Mouse (Mus musculus) cortical plate, adult 2 months (tissue): ENCODE results near the gene Gna14. TPM values are rescaled to one million over a fixed set of nuclear protein-coding genes. Genes with fewer than 3 reads are reported as not detected.

Source experiments
- H3K27ac ChIP-seq: fragments of 200-500 bp; 2 replicates; pipeline ENCODE4 v1.5.1; 2012; ENCODE audit warnings: low read length, control low read depth, inconsistent platforms; ENCODE audit not compliant: insufficient read depth
- H3K4me1 ChIP-seq: fragments of 200-500 bp; 2 replicates; pipeline ENCODE4 v1.6.1; 2011; ENCODE audit warnings: low read length; ENCODE audit not compliant: control insufficient read depth, insufficient read depth
- H3K4me3 ChIP-seq: fragments of 200-500 bp; 2 replicates; pipeline ENCODE4 v1.5.1; 2011; ENCODE audit warnings: mild to moderate bottlenecking, low read length, control low read depth; ENCODE audit not compliant: insufficient read depth
- CTCF ChIP-seq: fragments of 200-500 bp; IDR thresholded peaks from 2 replicates; pipeline ENCODE4 v1.5.1; 2011; ENCODE audit warnings: mild to moderate bottlenecking, control low read depth, low read length; ENCODE audit not compliant: insufficient read depth; ENCODE audit errors: extremely low read depth
- POLR2A ChIP-seq: fragments of 200-500 bp; IDR thresholded peaks from 2 replicates; pipeline ENCODE4 v1.6.1; 2011; ENCODE audit warnings: mild to moderate bottlenecking, low read length, control low read depth; ENCODE audit not compliant: insufficient read depth; ENCODE audit errors: extremely low read depth
- polyA plus RNA-seq: library from polyadenylated mRNA; depleted of rRNA; stranded (reverse); fragments of >200 nt; gene quantifications from 2 replicates; pipeline ENCODE4 v1.2.3, GENCODE M21; 2012

Gna14 gene
- polyA plus RNA-seq, 1 experiment, result 0.29 TPM

DNA sequence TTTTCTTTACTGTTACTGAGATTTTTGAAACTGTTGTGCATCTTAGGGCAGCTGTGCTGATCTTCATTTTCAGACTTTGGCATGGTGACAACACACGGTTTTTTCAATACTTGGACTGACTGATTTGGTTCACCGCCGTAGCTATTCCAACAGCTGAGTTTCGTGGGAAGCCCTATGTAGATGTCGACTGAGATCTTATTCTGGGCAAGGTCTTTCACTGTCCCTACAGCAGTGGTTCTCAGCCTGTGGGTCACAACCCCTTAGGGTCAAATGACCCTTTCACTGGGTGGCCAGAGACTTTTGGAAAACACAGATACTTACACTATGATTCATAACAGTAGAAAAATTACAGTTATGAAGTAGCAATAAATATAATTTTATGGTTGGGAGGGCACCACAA is 60.5 kb downstream of the Gna14 start:
- H3K4me1 ChIP-seq, result no peaks in the 10 kb centered on the region

DNA sequence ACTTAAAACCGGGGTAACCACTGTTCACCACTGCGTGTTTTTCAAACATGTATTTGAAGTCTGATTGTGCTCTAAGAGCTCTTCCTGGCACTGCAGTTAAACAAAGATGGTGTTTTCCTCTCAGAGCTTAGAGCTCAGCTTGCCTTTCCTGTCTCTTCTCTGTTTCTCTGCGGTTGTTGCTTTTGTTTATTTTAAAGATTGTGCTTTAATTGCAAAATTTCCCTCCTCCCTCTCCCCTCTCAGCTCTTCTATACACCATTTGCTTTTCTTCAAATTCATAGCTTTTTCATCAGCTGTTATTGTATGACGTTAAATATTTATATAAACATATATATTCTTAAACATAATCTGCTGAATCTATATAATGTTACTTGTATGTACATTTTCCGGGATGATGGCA is 66.5 kb downstream of the Gna14 start:
- Histone ChIP-seq H3K4me1 (no peaks in the 10 kb centered on the region; the same call in 1 of the 2 replicates), H3K27ac (no peak overlapping the region), H3K4me3 (no peak overlapping the region)
- TF ChIP-seq CTCF (no peak), POLR2A (no peak)

More for the DNA sequence above, 60.5 kb downstream of the Gna14 start:
- TF ChIP-seq CTCF (no peak), POLR2A (no peak)
- H3K4me3 ChIP-seq, result no peak overlapping the region
- H3K27ac ChIP-seq, result no peak overlapping the region

DNA sequence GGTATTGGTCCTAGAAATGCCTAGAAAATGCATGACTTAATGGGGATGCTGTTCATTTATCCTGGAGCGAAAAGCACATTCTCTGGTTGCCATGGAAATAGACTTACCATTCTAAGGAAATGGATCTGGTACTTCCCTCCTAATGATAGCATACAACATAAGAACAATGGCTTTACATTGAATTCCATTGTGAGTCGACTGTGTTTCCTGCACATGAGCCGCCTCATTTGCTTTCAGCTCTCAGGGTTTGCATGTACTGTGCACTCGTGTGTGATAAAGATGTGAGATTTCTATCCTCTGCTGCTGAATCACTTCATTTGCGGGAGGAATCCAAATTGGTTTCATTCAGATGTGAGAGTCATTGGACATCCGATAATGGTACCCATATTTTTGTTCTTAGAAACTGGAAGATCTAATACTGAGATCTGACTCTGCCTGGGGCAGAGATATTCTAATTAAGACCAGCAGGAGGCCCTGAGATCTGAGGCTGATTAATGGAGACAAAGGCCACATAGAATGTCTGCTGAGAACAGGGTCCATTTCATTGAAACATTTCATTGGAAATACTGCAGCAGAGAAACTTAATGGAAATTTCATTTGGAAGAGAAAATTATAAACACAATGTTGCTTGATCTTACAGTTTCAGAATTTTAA is 71.3 kb downstream of the Gna14 start:
- TF ChIP-seq CTCF, result no peak
- no peaks in the 10 kb centered on the region; the same call in 1 of the 2 replicates for H3K4me1 ChIP-seq
- H3K4me3 ChIP-seq, result no peak overlapping the region
- no peak overlapping the region for H3K27ac ChIP-seq

DNA sequence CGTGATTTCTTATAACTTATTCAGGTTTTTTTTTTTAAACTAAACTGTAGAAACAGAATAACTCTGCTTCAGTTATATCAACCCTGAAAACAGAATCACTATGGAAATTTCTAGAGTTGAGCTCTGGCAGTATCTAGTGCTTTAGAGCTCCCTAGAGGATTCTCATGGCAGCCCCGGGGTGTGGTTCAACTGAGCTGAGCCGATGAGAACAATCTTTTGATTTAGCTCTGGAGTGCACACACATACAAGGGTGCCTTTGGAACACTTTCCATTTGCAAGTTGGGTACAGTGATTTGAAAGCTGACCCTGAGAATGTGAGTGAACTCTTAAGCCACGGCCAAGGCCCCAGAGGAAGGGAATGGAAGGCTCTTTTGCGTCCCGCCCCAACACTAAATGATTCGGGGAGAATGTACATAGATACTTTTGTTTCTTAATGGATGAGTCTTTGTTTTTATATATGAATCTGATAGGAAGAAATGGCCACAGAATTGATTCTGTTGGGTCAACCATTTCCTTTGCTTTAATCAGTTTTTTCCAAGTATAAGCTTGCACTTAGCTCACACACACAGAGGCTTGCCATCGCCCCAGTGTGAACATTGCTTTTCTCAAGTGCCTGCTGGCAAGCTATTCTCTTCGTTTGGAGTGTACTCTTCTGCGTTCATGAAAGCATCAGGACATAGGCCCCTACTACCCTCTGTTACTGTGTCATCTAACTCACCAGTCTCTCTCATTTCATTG is 75.0 kb downstream of the Gna14 start:
- Histone ChIP-seq H3K4me1 (no peaks in the 10 kb centered on the region; the same call in 1 of the 2 replicates), H3K27ac (no peak overlapping the region), H3K4me3 (no peak overlapping the region)
- TF ChIP-seq CTCF (no peak), POLR2A (no peak)

DNA sequence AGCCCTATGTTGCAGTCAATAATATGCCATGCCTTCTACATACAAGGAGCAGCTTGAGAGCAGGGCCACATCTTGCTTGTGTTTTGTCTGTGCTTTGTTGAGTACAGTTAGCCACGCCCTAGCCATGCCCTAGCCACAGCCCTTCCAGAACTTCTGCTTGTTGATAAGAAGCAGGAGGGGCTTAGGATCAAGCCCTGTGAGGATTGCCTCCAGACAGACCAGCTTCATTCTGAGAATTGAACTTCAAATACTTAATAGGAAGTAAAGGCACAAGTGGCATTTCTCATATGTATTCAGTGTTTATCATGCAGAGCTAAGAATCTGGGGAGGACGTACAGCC is 75.5 kb downstream of the Gna14 start:
- Histone ChIP-seq H3K4me1 (no peaks in the 10 kb centered on the region; the same call in 1 of the 2 replicates), H3K27ac (no peak overlapping the region), H3K4me3 (no peak overlapping the region)
- TF ChIP-seq POLR2A, result no peak
- TF ChIP-seq CTCF, result no peak

DNA sequence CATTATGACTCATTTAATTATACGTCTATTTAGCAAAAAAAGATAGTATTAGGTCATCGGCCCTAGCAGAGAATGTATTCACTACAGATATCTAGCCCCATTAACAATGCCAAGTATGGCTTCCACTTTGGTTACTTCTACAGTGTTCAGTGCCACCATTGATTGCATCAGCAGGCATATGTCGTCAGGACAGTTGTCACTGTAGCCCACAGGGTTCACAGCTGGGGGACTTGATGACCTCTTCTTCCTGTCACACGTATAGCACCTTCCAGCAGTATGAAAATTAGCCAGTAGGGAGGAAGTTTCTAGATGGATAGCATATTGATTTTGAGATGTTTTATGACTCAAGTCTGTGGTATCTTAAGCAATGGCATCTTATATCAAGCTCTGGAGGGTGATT is 78.6 kb downstream of the Gna14 start:
- no peak overlapping the region for H3K27ac ChIP-seq
- no peak overlapping the region for H3K4me3 ChIP-seq
- H3K4me1 ChIP-seq, result no peaks in the 10 kb centered on the region
- TF ChIP-seq CTCF (no peak), POLR2A (no peak)

DNA sequence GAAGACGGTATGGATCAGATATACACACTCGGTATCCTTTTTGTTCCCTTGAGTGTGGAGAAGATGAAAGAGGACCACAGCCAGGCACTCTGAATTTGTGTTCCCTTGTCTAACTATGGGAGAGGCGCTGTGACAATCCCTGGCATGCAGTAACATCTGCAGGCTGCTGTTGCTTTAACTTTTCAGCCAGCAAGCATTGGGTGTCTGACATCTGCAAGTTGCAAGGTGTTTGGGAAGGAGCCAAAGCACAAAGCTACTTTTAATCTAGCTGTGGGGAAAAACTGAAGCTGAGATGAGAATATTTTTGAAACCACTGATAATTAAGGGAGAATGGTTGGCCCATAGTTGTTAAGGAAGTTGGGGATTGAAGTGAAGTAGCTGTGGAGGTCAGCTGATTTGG is 83.0 kb downstream of the Gna14 start:
- TF ChIP-seq POLR2A (no peak), CTCF (no peak)
- Histone ChIP-seq H3K4me3 (no peak overlapping the region), H3K4me1 (no peaks in the 10 kb centered on the region), H3K27ac (no peak overlapping the region)

DNA sequence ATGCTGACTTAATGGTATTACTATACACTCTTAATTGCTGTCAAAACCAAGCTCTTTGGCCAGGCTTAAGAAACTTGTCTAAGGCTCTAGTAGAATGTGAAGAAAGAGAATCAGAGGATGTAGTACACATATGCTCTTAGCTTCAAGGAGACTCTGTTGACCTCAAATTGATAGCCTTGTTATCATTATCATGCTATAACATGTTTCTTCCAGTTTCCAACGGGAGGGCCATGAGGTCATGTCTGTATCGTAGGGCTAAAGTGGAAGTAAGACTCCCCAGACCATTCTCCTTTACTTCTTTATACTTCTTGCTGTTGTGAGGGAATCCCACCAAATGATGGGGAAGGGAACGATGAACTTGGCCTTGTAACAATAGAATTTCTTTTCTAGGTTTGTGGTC is 85.0 kb downstream of the Gna14 start:
- Histone ChIP-seq H3K27ac (no peak overlapping the region), H3K4me3 (no peak overlapping the region), H3K4me1 (no peaks in the 10 kb centered on the region)
- TF ChIP-seq POLR2A (no peak), CTCF (no peak)

DNA sequence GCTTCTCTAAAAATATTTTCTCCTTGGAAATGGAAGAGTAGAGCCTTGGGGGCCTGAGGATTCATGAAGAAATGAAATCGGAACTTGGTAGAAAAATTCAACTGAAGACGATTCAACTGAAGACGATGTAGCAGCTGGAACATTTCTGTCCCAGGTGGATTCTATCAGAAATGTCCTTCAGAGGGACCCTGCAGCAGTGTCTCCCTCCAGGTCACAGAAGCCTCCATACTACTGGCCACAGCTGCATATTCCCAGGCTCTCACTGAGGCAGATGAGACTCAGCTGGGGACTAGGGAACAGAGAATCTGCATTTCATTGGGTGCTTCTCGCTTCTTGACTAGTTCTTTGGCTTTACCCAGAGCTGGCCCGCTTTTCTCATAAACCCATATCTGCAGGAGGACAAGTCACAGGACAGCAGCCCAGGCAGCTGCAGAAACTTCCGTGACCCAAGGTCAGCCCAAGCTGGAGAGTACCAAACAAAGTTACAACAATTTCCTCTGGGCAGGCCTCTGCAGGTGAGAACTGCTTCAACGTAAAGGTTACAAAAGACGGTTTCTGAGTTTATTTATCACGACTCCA is 90.8 kb downstream of the Gna14 start:
- Histone ChIP-seq H3K4me1 (no peaks in the 10 kb centered on the region), H3K4me3 (no peak overlapping the region), H3K27ac (no peak overlapping the region)
- TF ChIP-seq POLR2A (no peak), CTCF (no peak)

DNA sequence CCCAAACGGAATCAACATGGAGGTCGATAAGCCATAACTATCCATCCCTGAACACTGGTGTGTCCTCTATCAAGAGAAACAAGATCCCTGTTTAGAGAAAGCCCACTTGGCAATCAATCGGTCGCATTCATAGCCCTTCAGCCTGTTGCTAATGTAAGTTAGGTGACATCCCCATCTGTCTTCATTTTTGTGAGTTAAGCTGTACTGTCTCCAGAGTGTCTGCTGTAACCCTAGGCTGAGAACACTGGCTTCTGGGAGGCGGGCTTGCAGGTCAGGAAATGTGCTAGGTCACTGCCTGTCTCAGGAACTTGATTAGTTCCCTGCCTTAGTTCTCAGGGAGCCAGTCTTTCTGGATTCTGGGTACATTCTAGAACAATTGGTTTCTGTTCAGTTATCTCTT is 91.5 kb downstream of the Gna14 start:
- Histone ChIP-seq H3K4me3 (no peak overlapping the region), H3K4me1 (no peaks in the 10 kb centered on the region), H3K27ac (no peak overlapping the region)
- TF ChIP-seq POLR2A (no peak), CTCF (no peak)
